Mouse (Mus musculus) liver, embryonic 14.5 days (tissue): Measurements from ENCODE around the gene Riok1. TPM values are rescaled to one million over a fixed set of nuclear protein-coding genes. Genes with fewer than 3 reads are reported as not detected.

Source experiments
- ATAC-seq: fragments of 200-750 bp; cut with Nextera tagmentation; 2 replicates; pipeline ENCODE4 v1.8.0; 2017; ENCODE audit warnings: moderate number of reproducible peaks, mild to moderate bottlenecking, moderate library complexity; ENCODE audit not compliant: insufficient read depth
- DNase-seq, 3 experiments: peaks; one replicate each; pipeline ENCODE4 v3.0.0-alpha.2; 2012 to 2013; ENCODE audit warnings: low read depth in 3 of 3, low spot score in 3 of 3
- H3K27ac ChIP-seq: fragments of 300-500 bp; sonication (generic); 2 replicates; pipeline ENCODE4 v1.5.1; 2014; ENCODE audit warnings: moderate library complexity, mild to moderate bottlenecking, control low read depth, inconsistent platforms
- H3K27me3 ChIP-seq: fragments of 300-500 bp; sonication (generic); 2 replicates; pipeline ENCODE4 v1.6.1; 2014; ENCODE audit warnings: mild to moderate bottlenecking, low read length, moderate library complexity; ENCODE audit not compliant: control insufficient read depth, insufficient read depth
- H3K36me3 ChIP-seq: fragments of 300-500 bp; sonication (generic); replicated peaks from 2 replicates; pipeline ENCODE4 v1.6.1; 2014; ENCODE audit warnings: low read depth; ENCODE audit not compliant: control insufficient read depth, insufficient read depth
- H3K4me1 ChIP-seq, 2 experiments: fragments of 200-500 bp in 1 of 2; fragments of 300-500 bp in 1 of 2; sonication (generic) in 1 of 2; replicated peaks; 2 replicates each; pipeline ENCODE4 v1.6.1; 2012 to 2014; ENCODE audit warnings: antibody characterized with exemption in 1 of 2, inconsistent platforms in 1 of 2, low read length in 1 of 2; ENCODE audit not compliant: control insufficient read depth in 2 of 2, insufficient read depth in 2 of 2
- H3K4me2 ChIP-seq: fragments of 300-500 bp; sonication (generic); 2 replicates; pipeline ENCODE4 v1.6.1; 2014; ENCODE audit warnings: low read depth, mild to moderate bottlenecking, control low read depth, moderate library complexity
- H3K4me3 ChIP-seq, 2 experiments: fragments of 200-500 bp in 1 of 2; fragments of 300-500 bp in 1 of 2; sonication (generic) in 1 of 2; 2 replicates each; pipeline ENCODE4 v1.5.1; 2012 to 2014; ENCODE audit warnings: low read depth in 2 of 2, low read length in 2 of 2, mild to moderate bottlenecking in 2 of 2, control low read depth in 1 of 2, inconsistent platforms in 1 of 2, moderate library complexity in 1 of 2; ENCODE audit not compliant: insufficient read depth in 1 of 2
- H3K9ac ChIP-seq: fragments of 300-500 bp; sonication (generic); replicated peaks from 2 replicates; pipeline ENCODE4 v1.6.1; 2014; ENCODE audit warnings: mild to moderate bottlenecking, control low read depth, moderate library complexity
- H3K9me3 ChIP-seq: fragments of 300-500 bp; sonication (generic); 2 replicates; pipeline ENCODE4 v1.6.1; 2016; ENCODE audit warnings: low read length, mixed read lengths; ENCODE audit not compliant: control insufficient read depth
- CTCF ChIP-seq: IDR thresholded peaks from 2 replicates; pipeline ENCODE4 v1.5.1; 2016; ENCODE audit warnings: antibody characterized with exemption, low read depth, control low read depth
- EP300 ChIP-seq: IDR thresholded peaks from 2 replicates; pipeline ENCODE4 v1.6.1; 2016; ENCODE audit warnings: antibody characterized with exemption, low read depth
- whole genome bisulfite sequencing: fragments of 180-500 bp; shearing (Covaris S2); extraction: QIAGEN DNeasy Blood & Tissue Kit; methylation state at CpG from one replicate; pipeline ENCODE4 v1.1.7; 2014; ENCODE audit not compliant: insufficient replicate concordance; 5-methylcytosine and 5-hydroxymethylcytosine counted together
- polyA plus RNA-seq, 2 experiments: library from polyadenylated mRNA; depleted of rRNA in 1 of 2; stranded (reverse) in 1 of 2; unstranded in 1 of 2; fragments of >200 nt; fragmentation: Nextera tagmentation in 1 of 2; extraction: Ambion mirVana in 1 of 2; gene quantifications; 2 replicates each; pipeline versions ENCODE4 v1.2.1 to v1.2.3; 2012 to 2014

Gene Riok1
- polyA plus RNA-seq, 2 experiments = 13.0 to 17.5 TPM

DNA sequence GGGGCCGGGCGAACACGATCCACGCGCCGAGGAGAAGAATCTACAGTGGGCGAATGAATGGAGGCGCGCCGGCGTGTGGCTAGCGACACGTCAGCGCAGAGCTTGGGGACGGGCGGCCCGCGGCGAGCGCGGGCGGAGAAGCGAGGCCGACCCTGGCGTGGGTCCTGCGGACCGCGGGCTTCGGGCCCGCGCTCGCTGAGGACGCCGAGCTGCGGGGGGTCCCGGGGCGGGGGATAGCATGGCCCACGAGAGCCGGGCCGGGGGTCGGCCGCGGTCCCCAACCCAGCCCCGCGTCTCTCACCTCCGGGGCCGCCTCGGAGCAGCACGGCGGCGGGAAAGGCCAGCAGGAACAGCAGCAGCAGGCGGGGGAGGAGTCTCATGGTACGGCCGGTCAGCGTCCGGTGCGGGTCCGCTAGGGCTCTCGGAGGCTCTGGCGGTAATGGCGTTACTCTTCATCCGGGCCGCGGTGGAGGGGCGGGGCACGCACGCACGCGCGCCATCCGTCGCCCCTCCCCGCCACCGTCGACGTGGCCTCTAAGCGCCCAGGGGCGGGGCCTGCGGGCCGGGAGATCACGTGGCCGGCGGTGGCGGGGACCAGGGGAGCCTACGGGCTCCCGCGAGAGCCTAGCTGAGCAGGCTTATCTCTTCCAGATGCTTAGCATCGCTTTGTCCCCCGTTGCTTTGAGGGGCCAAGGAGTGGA is 42.9 kb upstream of the Riok1 start, which contains the start of gene Ssr1:
Gene Ssr1 (minus strand): TSS at position 514 of the 701 bp plus-strand sequence.
- under 1% methylated on average over 88 of the region's 89 CpGs for WGBS
- Histone ChIP-seq H3K4me2 (peak within 1 kb of the TSS; percentile 69), H3K27me3 (no peaks in the 10 kb centered on the region), H3K4me3 (peak within 1 kb of the TSS; percentile 75 to 93), H3K27ac (peak within 1 kb of the TSS; percentile 70), H3K4me1 (peaks cover 5 to 17% of the 10 kb centered on the region in 2 experiments), H3K9me3 (no peaks in the 10 kb centered on the region), H3K36me3 (peaks cover 29% of the 10 kb centered on the region), H3K9ac (peak within 1 kb of the TSS; percentile 93)
- DNase-seq (peak; percentile 85 to 94 (median 91)), ATAC-seq (peak; percentile 96)
- TF ChIP-seq CTCF (no peak), EP300 (peak; percentile 59)

- Histone ChIP-seq H3K4me2 (peak overlapping the region; percentile 62), H3K27ac (peak overlapping the region; percentile 40; the same call in 1 of the 2 replicates), H3K9ac (peak overlapping the region; percentile 38), H3K9me3 (no peaks in the 10 kb centered on the region), H3K4me1 (peaks cover 8 to 22% of the 10 kb centered on the region in 2 experiments), H3K4me3 (peak overlapping the region; percentile 42 to 75), H3K27me3 (no peaks in the 10 kb centered on the region), H3K36me3 (peaks cover 24% of the 10 kb centered on the region)
- ATAC-seq = peak; percentile 29
- no peak for TF ChIP-seq EP300
- TF ChIP-seq CTCF = no peak
- 15% methylated on average over 7 of the region's 7 CpGs for WGBS
- DNase-seq = no peak
Observed at GRCm38 (mm10) chr13:37994405-37994749, 42.4 kb upstream of the Riok1 start.

DNA sequence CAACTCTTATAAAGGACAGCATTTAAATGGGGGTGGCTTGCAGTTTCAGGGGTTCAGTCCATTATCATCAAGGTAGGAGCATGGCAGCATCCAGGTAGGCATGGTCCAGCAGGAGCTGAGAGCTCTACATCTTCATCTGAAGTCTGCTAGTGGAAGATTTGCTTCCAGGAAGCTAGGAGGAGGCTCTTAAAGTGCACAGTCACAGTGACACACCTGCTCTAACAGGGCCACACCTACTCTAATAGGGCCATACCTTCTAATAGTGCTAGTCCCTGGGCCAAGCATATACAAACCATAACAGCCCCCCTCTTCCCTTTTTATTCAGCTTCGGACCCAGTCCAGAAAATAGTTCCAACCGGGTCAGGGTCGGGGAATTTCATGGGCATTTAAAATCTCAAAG is 37.1 kb upstream of the Riok1 start:
- peak in 2 of 3 experiments; percentile 36 to 70 for DNase-seq
- H3K4me1 ChIP-seq = peaks cover 15 to 23% of the 10 kb centered on the region in 2 experiments
- peak; percentile 52 for TF ChIP-seq EP300
- TF ChIP-seq CTCF = no peak
- no peaks in the 10 kb centered on the region for H3K9me3 ChIP-seq
- H3K36me3 ChIP-seq = no peaks in the 10 kb centered on the region
- 77% methylated on average over 3 of the region's 3 CpGs for whole genome bisulfite sequencing
- no peak overlapping the region for H3K9ac ChIP-seq
- peak overlapping the region; percentile 39 for H3K27ac ChIP-seq
- peak overlapping the region; percentile 13 for H3K4me2 ChIP-seq
- ATAC-seq = peak; percentile 95
- H3K27me3 ChIP-seq = no peaks in the 10 kb centered on the region; the same call in 1 of the 2 replicates
- H3K4me3 ChIP-seq = no peak overlapping the region

DNA sequence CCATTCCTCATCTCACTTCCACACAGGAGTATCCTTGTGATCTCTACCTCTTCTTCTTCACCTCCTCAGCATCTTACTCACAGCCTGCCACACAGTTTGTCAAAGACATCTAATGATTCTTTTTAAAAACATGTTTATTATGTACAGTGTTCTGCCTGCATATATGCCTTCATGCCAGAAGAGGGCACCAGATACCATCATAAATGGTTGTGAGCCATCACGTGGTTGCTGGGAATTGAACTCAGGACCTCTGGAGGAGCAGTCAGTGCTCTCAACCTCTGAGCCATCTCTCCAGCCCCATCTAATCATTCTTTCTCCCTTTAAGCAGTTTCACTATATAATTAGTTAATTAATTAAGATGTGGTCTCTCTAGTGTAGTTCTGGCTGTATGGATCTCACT is 34.3 kb upstream of the Riok1 start:
- no peaks in the 10 kb centered on the region for H3K36me3 ChIP-seq
- no peaks in the 10 kb centered on the region; the same call in 1 of the 2 replicates for H3K27me3 ChIP-seq
- H3K4me1 ChIP-seq = peaks cover 14 to 20% of the 10 kb centered on the region in 2 experiments
- DNase-seq (no peak), ATAC-seq (no peak)
- H3K9ac ChIP-seq = no peak overlapping the region
- no peak for TF ChIP-seq EP300
- peak; percentile 62 for TF ChIP-seq CTCF
- no peak overlapping the region for H3K27ac ChIP-seq
- H3K9me3 ChIP-seq = no peaks in the 10 kb centered on the region
- WGBS = 48% methylated on average over 1 of the region's 1 CpGs
- no peak overlapping the region for H3K4me3 ChIP-seq
- H3K4me2 ChIP-seq = no peak overlapping the region

DNA sequence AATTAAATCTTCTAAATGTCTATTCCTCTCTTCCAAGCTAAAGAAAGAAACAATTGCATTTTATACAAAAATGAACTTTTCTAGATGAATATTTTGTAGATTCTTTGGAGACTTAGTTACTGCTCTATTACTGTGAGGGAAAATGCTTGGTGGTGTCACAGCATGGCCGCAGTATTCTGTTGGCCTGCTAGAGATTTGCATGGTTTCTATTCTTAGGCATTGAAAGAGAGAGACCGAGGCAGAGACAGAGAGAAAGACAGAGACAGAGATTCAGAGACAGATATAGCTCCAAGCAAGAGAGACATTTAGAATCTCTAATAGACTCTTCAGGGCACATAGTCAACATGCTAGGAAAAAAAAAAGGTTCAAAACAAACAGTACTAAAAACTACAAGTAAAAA is 28.8 kb upstream of the Riok1 start:
- WGBS = 70% methylated on average over 2 of the region's 2 CpGs
- TF ChIP-seq EP300 (no peak), CTCF (no peak)
- DNase-seq (no peak), ATAC-seq (no peak)
- Histone ChIP-seq H3K4me2 (no peak overlapping the region), H3K27ac (no peak overlapping the region), H3K36me3 (no peaks in the 10 kb centered on the region), H3K9me3 (no peaks in the 10 kb centered on the region), H3K4me3 (no peak overlapping the region), H3K27me3 (no peaks in the 10 kb centered on the region), H3K9ac (no peak overlapping the region), H3K4me1 (peaks cover 6 to 14% of the 10 kb centered on the region in 2 experiments)
